Mouse (Mus musculus): ENCODE measurements around the gene Sct. TPM values are rescaled to one million over a fixed set of nuclear protein-coding genes. Genes with fewer than 3 reads are reported as not detected.

Gene Sct
- polyA plus RNA-seq, 1 experiment from 2014 or later: 2.6 TPM

DNA sequence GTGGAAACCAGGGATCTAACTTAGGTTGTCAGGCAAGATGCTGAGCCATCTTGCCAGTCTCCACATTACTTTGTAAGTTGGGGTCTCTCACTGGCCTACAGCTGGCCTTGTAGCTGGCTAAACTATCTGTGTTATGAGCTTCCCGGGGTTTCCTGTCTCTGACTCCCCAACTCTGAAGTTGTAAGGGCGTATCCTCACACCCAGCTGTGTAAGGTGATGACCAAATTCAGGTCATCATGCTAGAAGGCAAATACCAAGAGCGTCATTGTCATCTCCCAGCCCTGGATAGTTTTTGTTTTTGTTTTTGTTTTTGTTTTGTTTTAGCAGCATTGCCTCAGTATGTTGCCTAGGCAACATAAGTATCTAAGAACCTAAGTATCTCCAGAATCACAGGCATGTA lies 8.3 kb downstream of the Sct start:
- 84% methylated on average over 3 of the region's 3 CpGs for WGBS
- no peak overlapping the region for H3K4me2 ChIP-seq (ENCODE audit: low read depth, low read length)
- no peak overlapping the region for H3K9ac ChIP-seq (ENCODE audit: low read length)
- H3K9me3 ChIP-seq (ENCODE audit: control insufficient read depth, low read length): no peaks in the 10 kb centered on the region
- peaks cover under 1% of the 10 kb centered on the region for H3K4me1 ChIP-seq (replicated peaks; ENCODE audit: control insufficient read depth, insufficient read depth, low read length)
- H3K4me3 ChIP-seq (ENCODE audit: low read length): no peak overlapping the region
- H3K27me3 ChIP-seq (ENCODE audit: control insufficient read depth, insufficient read depth, low read depth, low read length): no peaks in the 10 kb centered on the region
- no peaks in the 10 kb centered on the region for H3K36me3 ChIP-seq (ENCODE audit: control insufficient read depth, insufficient read depth, low read length)
- no peak for ATAC-seq (ENCODE audit: low read depth)
- H3K27ac ChIP-seq (ENCODE audit: low read length): no peak overlapping the region

DNA sequence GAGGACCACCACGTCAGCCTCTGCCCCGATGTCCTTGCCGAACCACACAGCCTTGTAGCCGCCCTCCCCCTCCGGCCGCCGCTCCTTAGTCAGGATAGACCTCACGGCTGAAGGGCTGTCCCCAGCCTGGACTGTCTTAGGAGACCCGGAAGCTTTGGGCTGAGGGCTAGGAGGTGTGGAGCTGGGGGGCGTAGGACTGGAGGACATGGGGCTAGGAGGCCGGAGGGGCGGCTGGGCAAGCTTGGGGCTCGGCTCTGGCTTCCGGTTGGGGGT lies 9.7 kb downstream of the Sct start:
- 68% methylated on average over 14 of the region's 14 CpGs for WGBS

DNA sequence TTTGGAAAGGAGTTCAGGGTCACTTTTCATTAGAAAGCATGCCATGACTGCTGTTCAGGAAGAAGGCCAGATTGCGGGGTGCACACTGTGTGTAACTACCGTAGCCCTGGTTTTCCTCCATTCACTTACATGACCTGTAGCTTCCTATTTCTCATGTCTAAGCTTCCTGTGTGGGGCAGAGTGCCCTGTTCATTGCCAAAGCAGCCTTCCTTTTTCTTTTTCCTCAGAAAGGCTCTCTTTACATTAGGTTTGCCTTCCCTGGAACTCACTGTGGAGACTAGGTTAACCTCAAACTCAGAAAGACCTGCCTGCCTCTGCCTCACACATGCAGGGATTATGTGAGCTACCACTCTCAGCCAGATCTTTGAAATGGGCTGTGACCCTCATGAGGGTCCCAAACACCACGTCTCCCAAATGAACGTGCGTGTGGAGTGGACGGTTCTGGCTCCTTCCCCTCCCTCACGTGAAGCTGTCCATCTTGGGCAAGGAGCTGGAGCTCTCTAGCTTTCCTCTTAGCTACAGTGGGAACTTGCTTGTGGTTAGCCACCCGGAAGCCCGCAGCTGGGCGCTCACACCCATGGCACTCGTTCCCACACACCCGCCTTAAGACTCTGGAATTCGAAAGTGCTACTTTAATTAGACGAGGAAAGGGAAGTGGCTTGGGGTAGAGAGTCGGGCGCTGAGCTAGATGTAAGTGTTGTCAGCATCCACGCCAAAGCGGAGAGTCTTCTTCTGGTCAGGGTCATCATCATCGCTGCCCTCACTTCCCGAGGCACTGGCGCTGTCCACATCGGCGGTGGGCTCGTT lies 10.3 kb downstream of the Sct start:
- H3K9ac ChIP-seq (ENCODE audit: low read length): no peak overlapping the region
- H3K27me3 ChIP-seq (ENCODE audit: control insufficient read depth, insufficient read depth, low read depth, low read length): no peaks in the 10 kb centered on the region
- H3K9me3 ChIP-seq (ENCODE audit: control insufficient read depth, low read length): no peaks in the 10 kb centered on the region
- H3K4me1 ChIP-seq (replicated peaks; ENCODE audit: control insufficient read depth, insufficient read depth, low read length): peaks cover 6% of the 10 kb centered on the region
- ATAC-seq (ENCODE audit: low read depth): 0 out of 2 replicates have a peak, but pooled peaks have one; percentile 11
- H3K27ac ChIP-seq (ENCODE audit: low read length): no peak overlapping the region
- WGBS: 61% methylated on average over 24 of the region's 24 CpGs
- H3K4me2 ChIP-seq (ENCODE audit: low read depth, low read length): peak overlapping the region; percentile 30; the same call in 1 of the 2 replicates
- 0 out of 2 replicates have a peak overlapping the region, but pooled peaks have one; percentile 3 for H3K4me3 ChIP-seq (ENCODE audit: low read length)
- H3K36me3 ChIP-seq (ENCODE audit: control insufficient read depth, insufficient read depth, low read length): no peaks in the 10 kb centered on the region; the same call in 1 of the 2 replicates

More for the DNA sequence above, 9.7 kb downstream of the Sct start:
- no peak overlapping the region for H3K27ac ChIP-seq (ENCODE audit: low read length)
- H3K4me1 ChIP-seq (replicated peaks; ENCODE audit: control insufficient read depth, insufficient read depth, low read length): peaks cover 6% of the 10 kb centered on the region
- no peak overlapping the region for H3K9ac ChIP-seq (ENCODE audit: low read length)
- H3K27me3 ChIP-seq (ENCODE audit: control insufficient read depth, insufficient read depth, low read depth, low read length): no peaks in the 10 kb centered on the region
- 0 out of 2 replicates have a peak overlapping the region, but pooled peaks have one; percentile 3 for H3K4me3 ChIP-seq (ENCODE audit: low read length)
- ATAC-seq (ENCODE audit: low read depth): no peak
- H3K4me2 ChIP-seq (ENCODE audit: low read depth, low read length): peak overlapping the region; percentile 30; the same call in 1 of the 2 replicates
- H3K36me3 ChIP-seq (ENCODE audit: control insufficient read depth, insufficient read depth, low read length): no peaks in the 10 kb centered on the region
- H3K9me3 ChIP-seq (ENCODE audit: control insufficient read depth, low read length): no peaks in the 10 kb centered on the region

DNA sequence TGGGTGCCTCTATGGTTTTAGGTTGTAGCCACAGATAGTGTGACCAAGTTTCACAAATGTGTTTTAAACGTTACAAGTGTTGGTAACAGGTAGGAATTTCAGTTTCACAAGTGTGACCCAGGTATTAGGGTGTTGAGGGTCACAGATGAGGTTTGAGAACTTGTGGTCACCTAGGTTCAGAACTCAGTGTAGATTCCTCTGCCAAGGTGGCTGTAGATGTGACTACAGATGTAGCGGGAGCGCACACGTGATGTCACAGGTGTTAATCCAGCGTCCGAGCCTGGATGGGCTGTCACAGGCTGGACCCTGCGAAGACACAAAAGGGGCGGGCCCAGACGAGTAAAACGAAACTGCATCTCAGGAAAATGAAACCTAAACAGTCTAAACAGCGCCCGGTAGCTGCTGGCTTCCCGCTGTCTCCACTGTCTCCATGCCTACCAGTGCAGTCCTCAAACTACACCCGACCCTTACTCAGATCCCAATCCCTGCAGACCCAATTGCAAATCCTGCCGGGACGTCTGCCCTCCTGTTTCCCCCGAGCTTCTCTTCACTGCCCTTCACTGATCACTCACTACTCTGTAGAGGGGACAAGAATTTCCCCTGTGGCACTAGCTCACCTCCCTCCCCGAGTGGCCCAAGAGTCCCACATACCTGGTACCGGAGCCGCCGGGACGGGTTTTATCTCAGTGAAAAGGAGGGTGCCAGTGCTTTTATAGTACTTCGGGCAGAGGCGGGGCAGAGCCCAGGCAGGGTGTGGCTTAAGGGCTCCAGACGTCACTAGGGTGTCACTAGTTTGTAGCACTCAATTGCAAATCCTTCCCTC lies 13.0 kb downstream of the Sct start, which contains the start of gene Irf7:
Gene Irf7 (minus strand): TSS at position 743 of the 823 bp plus-strand sequence.
- Histone ChIP-seq H3K27me3 (ENCODE audit: control insufficient read depth, insufficient read depth, low read depth, low read length) (no peaks in the 10 kb centered on the region), H3K9me3 (ENCODE audit: control insufficient read depth, low read length) (no peaks in the 10 kb centered on the region), H3K4me1 (replicated peaks; ENCODE audit: control insufficient read depth, insufficient read depth, low read length) (peaks cover 6% of the 10 kb centered on the region), H3K36me3 (ENCODE audit: control insufficient read depth, insufficient read depth, low read length) (peaks cover 22% of the 10 kb centered on the region), H3K27ac (ENCODE audit: low read length) (no peak within 1 kb of the TSS), H3K9ac (ENCODE audit: low read length) (peak within 1 kb of the TSS; percentile 75), H3K4me2 (ENCODE audit: low read depth, low read length) (peak within 1 kb of the TSS; percentile 90), H3K4me3 (ENCODE audit: low read length) (peak within 1 kb of the TSS; percentile 70)
- WGBS: 6% methylated on average over 25 of the region's 25 CpGs
- ATAC-seq (ENCODE audit: low read depth): peak; percentile 72

DNA sequence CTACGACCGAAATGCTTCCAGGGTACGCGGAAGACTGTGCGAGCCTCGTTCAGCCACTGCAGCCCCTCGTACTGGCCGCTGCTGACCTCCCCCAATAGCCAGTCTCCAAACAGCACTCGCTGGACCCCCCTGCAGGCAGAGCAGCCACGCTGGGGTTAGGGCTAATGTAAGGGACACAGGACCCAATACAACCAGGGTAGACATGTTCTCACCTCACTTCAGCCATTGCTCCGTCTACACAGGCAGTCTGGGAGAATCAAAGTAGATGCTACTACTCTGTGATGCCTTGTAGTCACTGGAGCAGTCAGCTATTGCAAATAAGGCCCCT lies 13.6 kb downstream of the Sct start:
- ATAC-seq (ENCODE audit: low read depth): peak; percentile 13
- Histone ChIP-seq H3K4me3 (ENCODE audit: low read length) (peak overlapping the region; percentile 70; the same call in 1 of the 2 replicates), H3K27me3 (ENCODE audit: control insufficient read depth, insufficient read depth, low read depth, low read length) (no peaks in the 10 kb centered on the region), H3K9me3 (ENCODE audit: control insufficient read depth, low read length) (no peaks in the 10 kb centered on the region), H3K36me3 (ENCODE audit: control insufficient read depth, insufficient read depth, low read length) (peaks cover 28% of the 10 kb centered on the region), H3K27ac (ENCODE audit: low read length) (no peak overlapping the region), H3K4me1 (replicated peaks; ENCODE audit: control insufficient read depth, insufficient read depth, low read length) (peaks cover 6% of the 10 kb centered on the region), H3K4me2 (ENCODE audit: low read depth, low read length) (peak overlapping the region; percentile 90), H3K9ac (ENCODE audit: low read length) (peak overlapping the region; percentile 75)
- 32% methylated on average over 11 of the region's 11 CpGs for WGBS

DNA sequence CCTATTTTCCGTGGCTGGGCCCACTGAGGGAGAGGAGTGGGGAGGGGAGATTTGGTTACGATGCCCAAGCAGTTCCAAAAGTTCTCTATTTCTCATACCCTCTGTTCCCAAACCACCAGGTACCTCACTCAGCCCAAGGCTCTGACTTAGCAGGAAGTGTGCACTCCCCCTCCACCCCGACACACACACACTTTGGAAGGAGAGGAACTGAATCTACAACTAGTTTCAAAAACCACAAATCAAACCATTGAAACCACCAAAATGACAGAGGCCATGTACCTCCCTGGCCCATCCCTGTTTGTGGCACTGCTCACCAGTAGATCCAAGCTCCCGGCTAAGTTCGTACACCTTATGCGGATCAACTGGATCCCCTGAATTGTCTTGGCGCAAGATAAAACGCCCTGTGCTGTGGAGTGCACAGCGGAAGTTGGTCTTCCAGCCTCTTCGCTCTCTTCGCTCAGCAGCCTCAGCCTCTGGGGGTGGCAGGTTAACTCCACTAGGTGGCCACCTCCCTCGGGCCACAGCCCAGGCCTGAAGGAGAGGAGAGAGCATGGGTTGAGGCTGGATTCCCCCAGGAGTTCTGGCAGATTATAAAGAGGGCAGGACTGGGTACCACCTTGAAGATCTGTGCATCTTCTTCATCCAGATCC lies 14.0 kb downstream of the Sct start:
- no peaks in the 10 kb centered on the region for H3K27me3 ChIP-seq (ENCODE audit: control insufficient read depth, insufficient read depth, low read depth, low read length)
- H3K4me1 ChIP-seq (replicated peaks; ENCODE audit: control insufficient read depth, insufficient read depth, low read length): peaks cover 6% of the 10 kb centered on the region
- H3K36me3 ChIP-seq (ENCODE audit: control insufficient read depth, insufficient read depth, low read length): peaks cover 31% of the 10 kb centered on the region
- no peak overlapping the region; the same call in 1 of the 2 replicates for H3K4me3 ChIP-seq (ENCODE audit: low read length)
- H3K9ac ChIP-seq (ENCODE audit: low read length): no peak overlapping the region
- WGBS: 28% methylated on average over 12 of the region's 12 CpGs
- H3K4me2 ChIP-seq (ENCODE audit: low read depth, low read length): peak overlapping the region; percentile 90
- peak; percentile 51; the same call in 1 of the 2 replicates for ATAC-seq (ENCODE audit: low read depth)
- H3K27ac ChIP-seq (ENCODE audit: low read length): no peak overlapping the region
- H3K9me3 ChIP-seq (ENCODE audit: control insufficient read depth, low read length): no peaks in the 10 kb centered on the region

DNA sequence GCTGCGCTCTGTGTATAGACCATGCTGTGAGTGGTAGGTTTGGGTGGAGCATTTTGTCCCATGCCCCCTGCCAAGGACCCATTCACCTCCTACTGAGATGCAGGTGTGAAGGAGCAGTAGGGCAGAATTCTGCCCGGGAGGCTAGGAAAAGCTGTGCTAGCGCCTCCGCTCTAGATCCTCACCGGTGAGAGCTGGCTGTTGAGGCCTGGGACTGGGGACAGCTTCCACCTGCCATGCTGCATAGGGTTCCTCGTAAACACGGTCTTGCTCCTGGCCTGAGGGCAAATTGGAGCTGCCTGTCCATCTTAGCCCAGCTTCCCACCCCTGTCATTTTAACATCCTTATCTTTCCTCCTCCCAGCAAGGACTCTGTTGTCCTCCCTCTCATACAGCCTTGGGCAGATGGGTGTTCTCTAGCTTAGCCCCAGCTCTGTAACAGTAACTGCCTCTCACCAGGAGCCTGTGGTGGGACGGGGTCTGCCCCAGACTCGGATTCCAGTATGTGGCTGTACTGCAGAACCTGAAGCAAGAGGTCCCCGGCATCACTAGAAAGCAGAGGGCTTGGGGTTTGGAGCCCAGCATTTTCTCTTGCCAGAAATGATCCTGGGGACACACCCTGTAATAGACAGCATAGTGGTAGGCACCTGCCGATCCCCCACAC lies 14.8 kb downstream of the Sct start:
- Histone ChIP-seq H3K27me3 (ENCODE audit: control insufficient read depth, insufficient read depth, low read depth, low read length) (no peaks in the 10 kb centered on the region), H3K36me3 (ENCODE audit: control insufficient read depth, insufficient read depth, low read length) (peaks cover 38% of the 10 kb centered on the region), H3K4me2 (ENCODE audit: low read depth, low read length) (no peak overlapping the region), H3K4me1 (replicated peaks; ENCODE audit: control insufficient read depth, insufficient read depth, low read length) (peaks cover 6% of the 10 kb centered on the region), H3K4me3 (ENCODE audit: low read length) (no peak overlapping the region), H3K9ac (ENCODE audit: low read length) (no peak overlapping the region), H3K9me3 (ENCODE audit: control insufficient read depth, low read length) (no peaks in the 10 kb centered on the region), H3K27ac (ENCODE audit: low read length) (no peak overlapping the region)
- 75% methylated on average over 11 of the region's 11 CpGs for WGBS
- ATAC-seq (ENCODE audit: low read depth): no peak

DNA sequence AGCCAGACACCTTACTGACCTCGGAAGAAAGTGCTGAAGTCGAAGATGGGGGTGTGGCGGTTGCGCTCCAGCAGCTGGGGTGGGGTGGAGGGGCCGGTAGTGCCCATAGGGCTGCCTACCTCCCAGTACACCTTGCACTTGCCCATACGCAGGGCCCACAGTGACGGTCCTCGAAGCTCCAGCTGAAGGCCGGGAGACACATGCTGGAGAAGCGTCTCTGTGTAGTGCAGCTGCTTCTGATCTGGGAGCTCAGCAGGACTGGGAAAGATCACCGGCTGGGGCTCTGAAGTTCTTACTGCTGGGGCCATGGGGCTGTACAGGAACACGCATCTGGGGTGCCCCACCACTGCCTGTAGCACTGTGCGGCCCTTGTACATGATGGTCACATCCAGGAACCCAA lies 15.3 kb downstream of the Sct start:
- no peak for ATAC-seq (ENCODE audit: low read depth)
- no peaks in the 10 kb centered on the region for H3K9me3 ChIP-seq (ENCODE audit: control insufficient read depth, low read length)
- H3K36me3 ChIP-seq (ENCODE audit: control insufficient read depth, insufficient read depth, low read length): peaks cover 41% of the 10 kb centered on the region
- no peak overlapping the region for H3K27ac ChIP-seq (ENCODE audit: low read length)
- WGBS: 86% methylated on average over 13 of the region's 13 CpGs
- H3K27me3 ChIP-seq (ENCODE audit: control insufficient read depth, insufficient read depth, low read depth, low read length): no peaks in the 10 kb centered on the region
- H3K4me3 ChIP-seq (ENCODE audit: low read length): no peak overlapping the region
- H3K9ac ChIP-seq (ENCODE audit: low read length): no peak overlapping the region
- H3K4me1 ChIP-seq (replicated peaks; ENCODE audit: control insufficient read depth, insufficient read depth, low read length): peaks cover 6% of the 10 kb centered on the region
- H3K4me2 ChIP-seq (ENCODE audit: low read depth, low read length): no peak overlapping the region
